Mouse (Mus musculus) kidney, adult 9 months (tissue): ENCODE data around the gene Atp10b.

Experiments used
- DNase-seq: peaks from one replicate; pipeline ENCODE4 v3.0.0; 2022

Gene Atp10b

GRCm38 (mm10) chr11:43200089-43200488 lies 50.4 kb downstream of the Atp10b start:
- no peak for DNase-seq

GRCm38 (mm10) chr11:43203580-43203979 lies 53.9 kb downstream of the Atp10b start:
- no peak for DNase-seq

DNA sequence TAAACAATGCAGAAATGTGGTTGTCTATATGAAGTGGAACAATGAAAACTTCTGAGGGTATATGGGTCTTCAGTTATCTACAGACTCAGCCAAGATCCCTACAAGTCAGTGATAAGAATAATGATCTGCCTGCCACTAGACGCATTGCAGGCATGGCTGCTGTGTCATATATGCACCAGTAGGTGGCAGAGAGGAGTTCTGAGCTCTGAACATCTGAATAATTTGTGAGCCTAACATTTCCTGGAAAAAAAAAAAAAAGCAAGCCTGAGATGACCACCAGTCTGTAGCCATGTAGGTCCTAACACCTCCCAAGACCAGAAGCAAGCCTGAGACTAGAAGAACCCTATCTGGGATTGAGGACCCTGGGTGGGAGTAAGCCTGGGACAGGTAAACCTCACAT lies 63.5 kb downstream of the Atp10b start:
- peak; percentile 2 for DNase-seq

GRCm38 (mm10) chr11:43213740-43214139 lies 64.1 kb downstream of the Atp10b start:
- no peak for DNase-seq

DNA sequence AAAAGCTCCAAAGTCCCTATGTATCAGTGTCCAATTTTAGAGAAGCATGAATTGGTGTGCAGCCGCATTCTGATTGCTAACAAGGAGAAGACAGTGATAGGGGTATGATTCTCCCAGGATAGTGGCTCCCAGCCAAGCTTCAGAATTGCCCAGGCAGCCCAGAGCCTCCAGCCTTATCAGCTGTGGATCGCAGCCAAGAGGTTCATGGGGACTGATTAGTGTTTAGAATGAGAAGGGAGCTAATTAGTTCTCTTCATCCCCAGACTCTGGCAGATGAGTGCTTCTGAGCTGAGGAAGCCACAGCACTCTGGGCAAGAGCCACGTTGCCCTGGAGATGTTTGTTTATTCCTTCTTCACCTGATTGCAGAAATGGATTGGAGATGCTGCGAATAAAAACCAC lies 67.3 kb downstream of the Atp10b start:
- no peak for DNase-seq

- no peak for DNase-seq
These were observed 80.6 kb downstream of the Atp10b start for GRCm38 (mm10) chr11:43230231-43230630.

DNA sequence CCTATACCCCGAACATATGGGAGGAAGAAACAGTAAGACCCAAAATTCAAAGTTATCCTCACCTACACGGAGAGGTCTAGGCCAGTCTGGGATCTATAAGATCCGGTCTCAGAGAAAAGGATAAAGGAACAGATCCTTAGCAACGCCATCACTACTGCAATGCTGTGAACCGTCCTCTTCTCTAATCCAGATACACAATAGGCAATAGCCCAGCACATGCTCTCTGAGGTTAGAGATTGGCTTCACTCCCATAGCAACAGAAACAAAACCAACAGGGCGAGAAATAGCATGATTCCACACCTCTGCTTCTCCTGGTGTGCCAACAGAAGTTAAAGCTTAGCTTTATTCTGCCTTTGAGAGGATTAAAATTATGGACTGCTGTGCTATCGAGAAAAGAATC lies 82.4 kb downstream of the Atp10b start:
- DNase-seq, result no peak

DNA sequence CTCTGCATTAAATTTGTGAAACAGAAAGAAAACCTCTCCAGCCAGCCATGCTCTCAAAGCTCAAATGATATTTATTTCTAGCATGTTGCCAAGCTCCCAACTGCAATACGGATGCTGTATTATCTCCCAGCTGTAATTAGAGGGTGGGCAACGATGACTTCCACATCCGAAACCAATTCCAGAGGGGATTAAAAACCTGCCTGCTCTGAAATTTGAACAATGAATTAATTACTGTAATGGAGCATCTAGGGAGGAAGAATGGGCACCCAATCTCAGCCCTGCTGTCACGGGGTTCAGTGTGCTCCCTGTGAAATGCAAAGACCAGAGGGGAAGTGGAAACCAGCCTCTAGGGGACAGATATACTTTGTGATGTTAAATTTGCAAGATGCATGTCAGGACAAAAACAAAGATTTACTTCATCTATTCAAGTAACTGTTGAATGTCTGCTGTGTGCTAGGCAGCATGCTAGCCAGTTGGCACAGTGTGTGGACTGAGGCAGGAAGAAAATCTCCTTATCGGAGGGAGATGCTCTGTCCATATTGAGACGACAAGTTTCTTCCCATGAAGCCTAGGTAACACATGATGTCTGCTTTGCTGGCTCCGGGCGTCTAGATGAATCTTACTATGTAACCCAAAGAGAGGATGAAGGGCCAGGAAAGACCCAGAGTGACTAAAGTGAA lies 86.8 kb downstream of the Atp10b start:
- no peak for DNase-seq

GRCm38 (mm10) chr11:43239804-43240203 lies 90.1 kb downstream of the Atp10b start:
- no peak for DNase-seq

- no peak for DNase-seq
These were observed 103.4 kb downstream of the Atp10b start for GRCm38 (mm10) chr11:43253034-43253433.

DNA sequence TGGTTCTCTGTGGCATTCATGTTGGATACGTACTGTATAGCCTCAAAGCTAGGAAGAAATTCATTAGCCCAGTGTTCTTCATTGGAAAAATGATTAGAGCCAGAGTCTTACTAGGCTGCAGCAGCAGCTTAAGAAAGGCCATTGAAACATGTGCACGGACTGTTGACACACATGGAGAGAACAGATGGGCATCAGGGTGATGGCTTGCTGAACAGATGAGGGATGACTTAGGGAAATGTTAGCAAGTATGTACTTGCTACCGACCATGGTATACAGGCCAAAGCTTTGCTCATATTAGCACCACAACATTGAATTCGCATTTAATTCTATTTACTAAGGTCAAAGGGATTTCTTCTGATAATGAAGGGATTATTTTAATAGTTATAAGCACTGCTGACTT lies 105.6 kb downstream of the Atp10b start:
- DNase-seq, result no peak

GRCm38 (mm10) chr11:43257291-43257690 lies 107.6 kb downstream of the Atp10b start:
- no peak for DNase-seq

- DNase-seq, result no peak
These were observed 108.1 kb downstream of the Atp10b start for GRCm38 (mm10) chr11:43257781-43258180.

DNA sequence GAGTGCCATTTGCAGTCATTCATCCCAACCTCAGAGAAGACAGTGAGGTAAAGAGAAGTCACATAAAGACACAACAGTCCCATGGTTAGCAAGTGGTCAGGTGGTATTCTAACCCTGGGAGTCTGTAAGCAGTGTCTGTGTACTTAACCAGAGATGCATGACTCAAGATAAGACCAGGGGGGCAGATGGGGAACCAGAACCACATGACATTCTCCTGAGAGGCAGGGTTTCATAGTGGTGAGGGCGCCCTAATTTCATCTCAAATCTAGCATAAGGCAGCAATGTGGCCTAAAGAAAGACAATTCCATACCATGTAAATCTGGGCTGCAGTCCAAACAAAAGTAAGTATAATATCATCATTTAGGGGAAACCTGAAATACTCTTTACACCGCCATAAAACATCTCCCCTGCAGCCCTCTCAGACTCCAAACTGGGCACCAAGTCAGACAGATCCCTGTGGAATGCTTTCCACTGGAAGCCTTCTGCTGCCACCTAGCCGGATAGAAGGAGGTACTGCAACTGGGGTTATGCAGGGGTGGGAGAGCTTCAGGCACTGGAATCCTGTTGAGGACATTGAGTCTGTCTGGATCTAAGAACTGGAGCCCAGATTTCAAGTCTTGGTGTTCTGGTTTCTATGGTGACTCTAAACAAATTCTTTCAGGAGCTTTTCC lies 114.0 kb downstream of the Atp10b start:
- DNase-seq, result peak; percentile 58

- no peak for DNase-seq
These were observed 117.8 kb downstream of the Atp10b start for GRCm38 (mm10) chr11:43267505-43267904.

GRCm38 (mm10) chr11:43269503-43270255 lies 120.0 kb downstream of the Atp10b start:
- DNase-seq, result no peak

GRCm38 (mm10) chr11:43270256-43270806 lies 120.7 kb downstream of the Atp10b start:
- peak; percentile 40 for DNase-seq

DNA sequence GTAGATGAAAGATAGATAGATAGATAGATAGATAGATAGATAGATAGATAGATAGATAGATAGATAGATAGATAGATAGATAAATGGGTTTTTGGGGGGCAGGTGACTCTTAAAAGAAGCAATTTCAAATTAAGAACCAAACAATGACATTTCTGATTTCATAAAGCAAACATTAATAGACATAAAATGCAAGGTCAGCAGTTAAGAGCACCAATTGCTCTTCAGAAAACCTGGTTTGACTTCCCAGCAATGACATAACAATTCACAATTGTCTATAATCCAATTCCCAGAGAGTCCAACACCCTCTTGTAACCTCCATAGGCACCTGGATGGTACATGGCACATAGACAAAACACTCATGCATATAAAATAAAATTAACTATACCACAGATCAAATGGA lies 124.2 kb downstream of the Atp10b start:
- DNase-seq, result no peak

DNA sequence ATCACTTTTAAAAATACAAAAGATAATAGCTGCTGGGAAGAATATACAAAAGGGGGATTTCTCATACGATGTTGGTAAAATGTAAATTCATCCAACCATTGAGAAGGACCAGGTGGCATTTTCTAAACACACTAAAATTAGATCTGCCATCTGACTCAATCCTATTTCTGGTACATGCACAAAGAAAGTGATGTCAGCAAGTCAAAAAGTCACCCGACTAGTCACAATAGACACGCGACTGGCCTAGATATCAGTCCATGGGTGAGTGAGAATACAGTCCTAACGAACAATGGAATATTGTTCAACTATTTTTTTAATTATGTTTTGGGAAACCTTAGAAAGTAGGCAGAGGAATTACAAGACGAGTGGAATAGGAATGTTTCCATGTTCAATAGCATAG lies 147.9 kb downstream of the Atp10b start:
- no peak for DNase-seq

GRCm38 (mm10) chr11:43311000-43311399 lies 161.3 kb downstream of the Atp10b start:
- no peak for DNase-seq
